Mouse (Mus musculus): ENCODE results near the gene Man1a2. TPM values are rescaled to one million over a fixed set of nuclear protein-coding genes. Genes with fewer than 3 reads are reported as not detected.

Gene Man1a2
- 61.3 and 62.9 TPM in 2 replicates for polyA plus RNA-seq (2016; fragmentation: Nextera tagmentation; extraction: Ambion mirVana)

DNA sequence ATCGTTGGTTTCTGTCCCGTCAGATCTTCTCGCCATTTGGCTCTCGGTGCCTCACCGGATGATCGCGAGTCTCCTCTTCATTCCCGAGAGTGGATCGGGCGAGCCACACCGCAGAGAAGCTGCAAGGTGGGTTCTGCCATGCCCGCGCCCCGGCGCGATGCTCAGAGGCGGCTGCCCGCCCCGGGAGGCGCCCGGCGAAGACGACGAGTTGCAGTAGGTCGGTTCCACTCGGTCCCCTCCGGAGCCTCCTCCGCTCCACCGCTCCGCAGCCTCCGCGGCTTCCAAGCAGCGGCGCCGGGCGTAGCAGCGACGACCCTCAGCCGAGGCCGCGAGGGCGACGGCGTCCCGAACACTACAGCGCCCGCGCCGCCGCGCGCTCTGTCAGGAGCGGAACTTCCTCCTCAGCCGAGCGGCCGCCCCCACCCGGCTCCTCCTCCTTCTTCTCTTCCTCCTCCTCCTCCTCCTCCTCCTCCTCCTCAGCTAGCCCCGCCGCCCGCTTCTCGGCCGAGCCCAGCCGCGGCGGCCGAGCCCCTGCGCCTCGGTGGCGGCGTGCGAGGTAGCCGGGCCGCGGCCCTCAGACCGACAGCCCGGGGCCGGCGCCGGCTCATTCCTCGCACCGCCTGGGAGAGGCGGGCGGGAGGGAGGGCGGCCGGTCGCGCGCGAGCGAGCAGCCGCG, at the start of gene Man1a2:
Gene Man1a2 (minus strand): TSS at position 417 of the 676 bp plus-strand sequence.
- WGBS, result under 1% methylated on average over 54 of the region's 92 CpGs

DNA sequence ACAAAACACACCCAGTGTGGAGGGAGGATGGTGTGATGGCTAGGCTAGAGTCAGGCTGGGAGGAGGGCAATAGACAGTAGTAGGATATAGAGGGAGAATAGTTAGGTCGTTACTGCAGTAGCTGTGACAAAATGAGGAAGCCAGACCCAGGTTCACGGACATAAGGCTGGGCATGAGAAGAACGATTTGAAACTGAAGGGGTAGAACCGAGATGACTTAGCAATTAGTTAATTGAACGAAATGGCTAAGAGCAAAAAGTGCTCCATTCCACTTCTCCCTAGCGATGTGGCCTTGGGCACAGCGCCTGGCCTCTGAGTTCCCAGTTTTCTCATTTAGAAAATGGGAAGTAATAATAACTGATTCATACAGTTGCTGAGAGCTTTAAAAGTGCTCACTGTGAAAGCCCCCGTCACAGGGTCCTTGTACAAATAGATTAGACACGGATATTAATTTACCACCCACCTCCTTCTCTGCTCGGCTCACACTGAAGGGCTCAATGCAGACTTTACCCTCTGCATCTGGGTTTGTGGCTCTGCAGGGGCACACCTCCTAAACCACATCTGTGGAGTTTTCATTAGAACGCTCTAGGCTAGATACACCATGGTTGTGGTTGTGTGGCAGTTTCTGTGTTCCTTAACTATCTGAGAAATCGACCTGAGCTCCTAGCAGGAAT, 49.3 kb upstream of the Man1a2 start:
- H3K4me3 ChIP-seq, result no peak overlapping the region
- 0 out of 2 replicates have a peak, but pooled peaks cover 9% of the 10 kb centered on the region for H3K27me3 ChIP-seq
- no peaks in the 10 kb centered on the region for H3K9me3 ChIP-seq
- H3K27ac ChIP-seq (replicated peaks), result no peak overlapping the region
- 71% methylated on average over 12 of the region's 12 CpGs for WGBS
- no peaks in the 10 kb centered on the region for H3K4me1 ChIP-seq
- no peak overlapping the region for H3K4me2 ChIP-seq (replicated peaks)
- no peak for ATAC-seq (ENCODE audit: low FRiP score, low read depth)
- no peaks in the 10 kb centered on the region for H3K36me3 ChIP-seq
- no peak overlapping the region for H3K9ac ChIP-seq (replicated peaks)

More for the DNA sequence above, at the start of gene Man1a2:
- Histone ChIP-seq H3K9ac (replicated peaks) (peak within 1 kb of the TSS; percentile 98), H3K27me3 (no peaks in the 10 kb centered on the region), H3K4me2 (replicated peaks) (peak within 1 kb of the TSS; percentile 73), H3K27ac (replicated peaks) (peak within 1 kb of the TSS; percentile 99), H3K36me3 (no peaks in the 10 kb centered on the region), H3K4me3 (peak within 1 kb of the TSS; percentile 65), H3K4me1 (peaks cover 28% of the 10 kb centered on the region), H3K9me3 (no peaks in the 10 kb centered on the region)
- peak; percentile 90 for ATAC-seq (ENCODE audit: low FRiP score, low read depth)

DNA sequence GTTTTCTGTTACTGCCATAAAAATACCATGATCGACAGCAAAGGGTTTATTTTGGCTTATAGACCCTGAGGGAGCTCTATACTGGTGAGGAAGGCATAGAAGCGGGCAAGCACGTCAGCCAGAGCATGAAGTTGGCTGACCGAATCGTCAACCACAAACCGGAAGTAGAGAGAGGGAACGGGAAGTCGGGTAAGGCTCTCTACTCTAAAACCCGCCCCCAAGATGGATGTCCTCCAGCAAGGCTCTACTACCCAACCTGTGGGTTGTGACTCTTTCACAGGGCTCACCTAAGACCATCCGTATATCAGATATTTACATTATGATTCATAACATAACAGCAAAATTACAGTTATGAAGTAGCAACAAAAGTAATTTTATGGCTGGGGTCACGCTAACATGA, 46.6 kb upstream of the Man1a2 start:
- Histone ChIP-seq H3K4me2 (replicated peaks) (no peak overlapping the region), H3K9me3 (no peaks in the 10 kb centered on the region), H3K27me3 (0 out of 2 replicates have a peak, but pooled peaks cover 9% of the 10 kb centered on the region), H3K9ac (replicated peaks) (no peak overlapping the region), H3K4me1 (no peaks in the 10 kb centered on the region), H3K27ac (replicated peaks) (no peak overlapping the region), H3K4me3 (no peak overlapping the region), H3K36me3 (no peaks in the 10 kb centered on the region)
- WGBS, result 94% methylated on average over 11 of the region's 11 CpGs
- ATAC-seq (ENCODE audit: low FRiP score, low read depth), result no peak

DNA sequence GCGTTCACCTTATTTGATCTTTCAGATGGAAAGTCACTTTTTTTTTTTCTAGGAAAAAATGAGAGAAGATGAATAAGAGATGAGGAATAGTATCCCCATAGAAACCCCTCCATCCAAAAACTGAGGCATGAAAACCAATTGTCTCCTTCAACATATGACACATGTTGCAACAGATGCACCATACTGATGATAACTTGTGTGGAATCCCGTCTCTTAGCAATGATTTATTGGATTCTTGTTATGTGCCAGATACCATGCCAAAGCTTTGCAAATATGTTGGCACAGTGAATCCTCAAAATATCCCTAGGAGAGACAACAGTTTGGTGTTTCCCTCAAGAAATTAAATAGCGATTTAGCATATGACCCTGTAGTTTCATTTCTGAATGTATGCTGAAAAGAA, 46.0 kb upstream of the Man1a2 start:
- no peak overlapping the region for H3K27ac ChIP-seq (replicated peaks)
- H3K4me1 ChIP-seq, result no peaks in the 10 kb centered on the region
- no peak overlapping the region for H3K9ac ChIP-seq (replicated peaks)
- H3K27me3 ChIP-seq, result 0 out of 2 replicates have a peak, but pooled peaks cover 9% of the 10 kb centered on the region
- no peak overlapping the region for H3K4me2 ChIP-seq (replicated peaks)
- no peaks in the 10 kb centered on the region for H3K9me3 ChIP-seq
- WGBS, result 88% methylated on average over 3 of the region's 3 CpGs
- no peak overlapping the region for H3K4me3 ChIP-seq
- no peaks in the 10 kb centered on the region for H3K36me3 ChIP-seq
- no peak for ATAC-seq (ENCODE audit: low FRiP score, low read depth)

DNA sequence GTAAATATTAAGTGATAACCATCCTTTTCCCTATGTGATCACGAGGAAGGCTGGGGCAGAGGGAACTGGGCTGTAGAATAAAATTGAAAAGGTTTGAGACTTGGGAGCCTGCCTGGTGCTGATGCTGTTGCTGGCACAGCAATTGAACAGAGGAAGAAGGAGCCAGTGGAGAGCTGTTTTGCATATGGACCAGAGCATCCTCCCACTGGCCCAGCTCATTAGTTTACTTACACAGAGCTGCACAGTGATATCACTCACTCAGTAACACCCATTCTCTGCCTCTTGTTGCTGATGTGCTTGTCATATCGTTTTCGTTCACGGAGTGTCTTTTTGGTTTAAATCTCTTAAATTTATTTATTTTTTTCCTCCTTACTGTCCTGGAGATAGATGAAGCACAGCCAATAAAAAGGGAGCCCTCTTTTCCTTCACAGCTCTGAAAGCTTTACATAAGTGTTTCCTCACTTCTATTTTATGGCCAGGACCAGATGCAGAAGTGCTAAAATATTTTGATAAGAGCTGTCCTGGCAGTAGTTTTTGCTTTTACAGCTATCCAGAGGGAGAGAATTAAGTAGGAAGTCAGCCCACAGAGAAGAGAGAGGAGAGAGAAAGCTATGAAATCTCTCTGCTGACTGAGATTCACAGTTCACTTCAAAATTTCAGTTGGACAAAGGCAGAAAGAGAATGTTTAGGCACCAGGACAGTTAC, 42.9 kb upstream of the Man1a2 start:
- no peak overlapping the region for H3K4me2 ChIP-seq (replicated peaks)
- 80% methylated on average over 4 of the region's 4 CpGs for WGBS
- no peak overlapping the region for H3K9ac ChIP-seq (replicated peaks)
- no peak overlapping the region for H3K27ac ChIP-seq (replicated peaks)
- H3K9me3 ChIP-seq, result 0 out of 2 replicates have a peak, but pooled peaks cover 3% of the 10 kb centered on the region
- H3K4me3 ChIP-seq, result no peak overlapping the region
- no peaks in the 10 kb centered on the region for H3K27me3 ChIP-seq
- H3K36me3 ChIP-seq, result no peaks in the 10 kb centered on the region
- no peak for ATAC-seq (ENCODE audit: low FRiP score, low read depth)
- H3K4me1 ChIP-seq, result no peaks in the 10 kb centered on the region

DNA sequence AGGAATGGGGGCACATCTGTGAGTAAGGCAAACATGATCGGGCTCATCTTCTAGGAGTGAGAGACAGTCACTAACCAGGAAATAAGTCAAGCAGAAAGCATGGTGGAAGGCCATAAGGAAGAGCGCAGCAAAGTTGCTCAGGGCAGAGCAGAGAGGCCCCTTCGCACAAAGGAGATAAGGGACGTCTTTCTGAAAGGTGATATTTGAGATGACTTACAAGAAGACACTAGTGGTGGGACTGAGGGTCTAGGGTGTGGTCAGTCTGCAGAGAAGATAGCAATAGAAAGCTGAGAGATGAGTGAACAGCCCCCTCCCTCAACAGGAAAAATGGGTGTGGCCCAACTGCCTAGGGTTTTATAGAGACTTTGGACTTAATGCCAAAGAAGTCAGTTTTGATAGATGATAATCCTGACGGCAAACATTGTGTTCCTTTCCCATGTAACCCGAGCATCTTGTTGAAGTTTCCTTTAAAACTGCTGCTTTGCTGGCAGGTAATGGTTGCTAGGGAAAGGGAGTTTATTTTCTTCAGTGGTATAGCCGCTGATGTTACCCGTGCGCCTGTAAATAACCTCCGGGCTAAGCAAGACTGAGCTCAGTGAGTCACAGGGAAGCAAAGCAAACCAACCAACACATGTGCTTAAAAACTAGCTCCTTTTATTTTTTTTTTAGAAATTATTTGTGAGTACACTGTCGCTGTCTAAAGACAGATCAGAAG, 40.8 kb upstream of the Man1a2 start:
- Histone ChIP-seq H3K9me3 (0 out of 2 replicates have a peak, but pooled peaks cover 3% of the 10 kb centered on the region), H3K9ac (replicated peaks) (no peak overlapping the region), H3K27ac (replicated peaks) (no peak overlapping the region), H3K27me3 (no peaks in the 10 kb centered on the region), H3K4me2 (replicated peaks) (no peak overlapping the region), H3K4me1 (no peaks in the 10 kb centered on the region), H3K4me3 (no peak overlapping the region), H3K36me3 (no peaks in the 10 kb centered on the region)
- no peak for ATAC-seq (ENCODE audit: low FRiP score, low read depth)
- 88% methylated on average over 11 of the region's 11 CpGs for WGBS

DNA sequence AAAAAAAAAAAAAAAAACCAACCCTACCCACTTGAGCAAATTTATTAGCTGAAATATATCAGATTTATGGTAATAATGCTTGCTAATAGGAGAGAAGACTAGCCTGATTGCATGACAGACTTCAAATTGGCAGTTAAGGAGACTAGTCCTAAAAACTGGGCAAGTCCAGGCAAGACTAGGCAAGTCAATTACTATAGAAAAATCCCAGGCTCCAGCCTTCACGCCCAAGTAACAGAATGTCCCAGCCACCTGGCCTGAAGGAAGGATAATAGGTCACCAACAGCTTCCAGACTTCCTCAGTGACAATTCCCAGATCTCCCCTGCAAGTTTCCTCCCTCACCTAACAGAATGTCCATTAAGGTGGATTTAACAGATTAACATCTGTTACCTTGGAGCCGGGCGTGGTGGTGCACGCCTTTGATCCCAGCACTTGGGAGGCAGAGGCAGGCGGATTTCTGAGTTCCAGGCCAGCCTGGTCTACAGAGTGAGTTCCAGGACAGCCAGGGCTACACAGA, 35.5 kb upstream of the Man1a2 start:
- 98% methylated on average over 5 of the region's 5 CpGs for WGBS
- ATAC-seq (ENCODE audit: low FRiP score, low read depth), result no peak

DNA sequence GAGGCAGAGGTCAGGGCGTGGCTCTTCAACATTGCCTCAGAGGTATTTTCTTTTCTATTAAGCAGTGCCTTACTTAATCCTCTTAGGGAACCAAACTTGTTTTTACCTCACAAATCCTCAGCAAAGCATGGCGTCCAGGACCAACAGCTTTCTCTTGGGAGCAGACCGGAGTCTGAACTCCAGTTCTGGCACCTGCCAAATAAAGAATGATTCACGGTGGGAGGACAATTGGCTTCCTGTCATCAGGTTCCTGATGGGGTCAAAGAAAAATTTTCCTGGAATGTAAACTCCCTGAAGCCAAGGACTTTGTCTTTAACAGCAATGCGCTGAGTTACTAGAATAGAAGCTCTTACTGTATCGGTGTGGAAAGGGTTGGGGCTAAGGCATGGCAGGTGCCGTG, 30.9 kb upstream of the Man1a2 start:
- Histone ChIP-seq H3K9me3 (no peaks in the 10 kb centered on the region), H3K9ac (replicated peaks) (no peak overlapping the region), H3K4me1 (no peaks in the 10 kb centered on the region), H3K27me3 (no peaks in the 10 kb centered on the region), H3K4me2 (replicated peaks) (no peak overlapping the region), H3K36me3 (no peaks in the 10 kb centered on the region), H3K27ac (replicated peaks) (no peak overlapping the region), H3K4me3 (no peak overlapping the region)
- ATAC-seq (ENCODE audit: low FRiP score, low read depth), result no peak
- 68% methylated on average over 7 of the region's 7 CpGs for WGBS

More for the DNA sequence above, 35.5 kb upstream of the Man1a2 start:
- Histone ChIP-seq H3K4me1 (no peaks in the 10 kb centered on the region), H3K4me2 (replicated peaks) (no peak overlapping the region), H3K27ac (replicated peaks) (no peak overlapping the region), H3K9ac (replicated peaks) (no peak overlapping the region), H3K4me3 (no peak overlapping the region), H3K36me3 (no peaks in the 10 kb centered on the region), H3K27me3 (no peaks in the 10 kb centered on the region), H3K9me3 (0 out of 2 replicates have a peak, but pooled peaks cover 3% of the 10 kb centered on the region)

DNA sequence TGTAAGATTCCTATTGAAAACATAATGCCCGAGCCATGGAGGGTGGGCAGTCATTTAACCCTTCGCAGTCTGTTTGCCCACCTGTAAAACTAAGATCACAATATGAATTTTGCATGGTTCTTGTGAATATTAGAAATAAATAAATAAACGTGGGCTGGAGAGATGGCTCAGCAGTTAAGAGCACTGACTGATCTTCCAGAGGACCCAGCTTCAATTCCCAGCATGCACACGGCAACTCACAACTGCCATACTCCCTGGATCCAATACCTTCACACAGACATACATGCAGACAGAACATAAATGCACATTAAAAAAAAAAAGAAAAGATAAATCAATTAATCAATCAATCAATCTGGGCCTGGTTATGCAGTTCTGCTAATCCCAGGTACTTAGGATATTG, 30.1 kb upstream of the Man1a2 start:
- Histone ChIP-seq H3K27ac (replicated peaks) (no peak overlapping the region), H3K4me1 (no peaks in the 10 kb centered on the region), H3K36me3 (no peaks in the 10 kb centered on the region), H3K4me2 (replicated peaks) (no peak overlapping the region), H3K4me3 (no peak overlapping the region), H3K9me3 (no peaks in the 10 kb centered on the region), H3K27me3 (no peaks in the 10 kb centered on the region), H3K9ac (replicated peaks) (no peak overlapping the region)
- 82% methylated on average over 4 of the region's 4 CpGs for WGBS
- no peak for ATAC-seq (ENCODE audit: low FRiP score, low read depth)

DNA sequence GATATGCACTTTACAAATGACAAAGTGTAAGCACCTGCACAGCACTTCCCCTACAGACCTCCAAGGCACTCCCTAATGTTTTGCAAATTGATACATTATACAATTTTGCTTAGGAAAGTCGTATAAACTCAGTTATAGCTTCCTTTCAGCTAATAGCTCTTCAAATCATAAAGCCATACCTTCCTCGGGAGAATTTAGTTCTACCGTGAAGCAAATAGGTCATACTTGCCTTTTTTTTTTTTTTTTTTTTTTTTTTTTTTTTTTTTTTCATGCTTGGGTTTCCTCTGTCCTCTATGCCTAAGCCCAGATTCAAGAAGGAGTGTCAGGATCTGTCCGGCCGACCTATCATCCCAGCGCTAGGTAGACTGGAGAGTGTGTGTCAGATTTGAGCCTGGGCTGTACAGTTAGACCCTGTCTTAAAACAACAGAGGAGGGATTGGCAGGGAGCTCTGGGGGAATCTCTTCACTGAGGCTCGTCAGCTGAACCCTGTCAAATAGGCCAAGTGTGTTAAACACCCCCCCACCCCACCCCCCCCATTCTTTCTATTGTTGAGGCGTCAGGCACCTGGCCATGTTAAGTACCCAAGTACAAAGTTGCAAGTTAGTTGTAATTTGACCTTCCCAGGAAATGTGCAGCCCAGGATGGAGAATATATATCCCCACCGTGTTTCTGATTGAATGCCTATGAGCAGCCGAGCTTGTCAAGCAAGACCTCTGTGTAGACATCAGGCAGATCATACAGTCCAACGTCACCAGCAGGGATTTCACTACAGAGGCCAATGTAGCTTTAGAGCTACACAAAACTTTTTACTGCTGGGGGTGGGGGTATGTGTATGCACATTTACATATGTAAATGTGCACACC, 28.1 kb upstream of the Man1a2 start:
- Histone ChIP-seq H3K4me3 (no peak overlapping the region), H3K27me3 (no peaks in the 10 kb centered on the region), H3K9ac (replicated peaks) (no peak overlapping the region), H3K36me3 (no peaks in the 10 kb centered on the region), H3K4me1 (no peaks in the 10 kb centered on the region), H3K4me2 (replicated peaks) (no peak overlapping the region), H3K27ac (replicated peaks) (no peak overlapping the region), H3K9me3 (no peaks in the 10 kb centered on the region)
- no peak for ATAC-seq (ENCODE audit: low FRiP score, low read depth)
- 77% methylated on average over 11 of the region's 11 CpGs for WGBS

DNA sequence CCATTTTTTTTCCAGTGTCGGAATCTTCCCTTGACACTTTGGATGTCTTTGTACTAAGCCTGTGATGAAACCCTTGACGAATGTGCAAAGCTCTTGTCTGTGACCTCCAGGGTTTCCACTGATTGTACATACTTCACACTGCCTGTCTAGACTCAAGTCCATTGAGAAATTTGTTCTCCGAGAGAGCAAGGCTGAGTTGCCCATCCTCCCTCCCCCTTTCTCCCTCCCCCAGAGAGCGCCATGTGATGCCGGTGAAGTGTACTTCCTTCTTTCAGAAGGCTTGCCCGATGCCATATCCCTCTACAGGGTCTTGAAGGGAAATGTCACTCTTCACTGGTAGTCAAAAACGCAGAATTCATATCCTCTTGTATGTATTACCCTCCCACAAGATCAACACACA, 26.8 kb upstream of the Man1a2 start:
- H3K4me1 ChIP-seq, result no peaks in the 10 kb centered on the region
- no peak overlapping the region for H3K27ac ChIP-seq (replicated peaks)
- H3K27me3 ChIP-seq, result no peaks in the 10 kb centered on the region
- H3K9ac ChIP-seq (replicated peaks), result no peak overlapping the region
- H3K4me3 ChIP-seq, result no peak overlapping the region
- H3K4me2 ChIP-seq (replicated peaks), result no peak overlapping the region
- H3K9me3 ChIP-seq, result no peaks in the 10 kb centered on the region
- H3K36me3 ChIP-seq, result no peaks in the 10 kb centered on the region
- 86% methylated on average over 7 of the region's 7 CpGs for WGBS
- ATAC-seq (ENCODE audit: low FRiP score, low read depth), result no peak
